Mouse (Mus musculus): ENCODE measurements around the gene Rexo1.

Rexo1 gene

GRCm38 (mm10) chr10:80504724-80505123 lies 56.6 kb downstream of the Rexo1 start:
- no peak for DNase-seq (ENCODE audit: low spot score)

DNA sequence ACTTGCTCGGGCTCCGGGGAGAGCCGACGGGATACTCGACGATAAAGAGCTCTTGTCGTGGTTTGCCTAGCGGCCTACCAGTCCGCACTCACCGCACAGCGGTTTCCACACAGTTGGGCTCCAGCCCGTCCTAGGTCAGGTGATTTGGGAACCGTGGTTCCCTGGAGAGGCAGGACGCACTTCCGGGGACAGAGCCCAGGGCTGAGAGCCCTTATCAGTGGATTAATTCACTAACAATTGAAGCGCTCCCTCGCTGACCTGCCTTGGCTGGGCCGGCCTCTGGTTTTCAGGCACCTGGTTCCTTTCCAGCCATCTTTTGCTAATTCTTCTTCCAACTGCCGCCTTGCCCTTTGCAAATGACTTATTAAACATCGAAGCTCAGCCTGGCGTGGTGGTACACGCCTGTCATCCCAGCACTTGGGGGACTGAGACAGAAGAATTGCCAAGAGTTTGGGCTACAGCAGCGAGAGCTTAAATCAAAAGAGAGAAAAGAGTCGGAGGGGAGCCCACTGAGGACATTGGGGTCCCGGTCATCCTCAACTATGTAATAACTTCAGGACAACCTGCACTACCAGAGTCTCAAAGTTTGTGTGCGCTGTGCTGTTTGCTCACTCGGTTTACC lies 57.6 kb downstream of the Rexo1 start:
- no peak for DNase-seq (ENCODE audit: low spot score)

GRCm38 (mm10) chr10:80502819-80503314 lies 58.5 kb downstream of the Rexo1 start:
- DNase-seq (ENCODE audit: low spot score): no peak

DNA sequence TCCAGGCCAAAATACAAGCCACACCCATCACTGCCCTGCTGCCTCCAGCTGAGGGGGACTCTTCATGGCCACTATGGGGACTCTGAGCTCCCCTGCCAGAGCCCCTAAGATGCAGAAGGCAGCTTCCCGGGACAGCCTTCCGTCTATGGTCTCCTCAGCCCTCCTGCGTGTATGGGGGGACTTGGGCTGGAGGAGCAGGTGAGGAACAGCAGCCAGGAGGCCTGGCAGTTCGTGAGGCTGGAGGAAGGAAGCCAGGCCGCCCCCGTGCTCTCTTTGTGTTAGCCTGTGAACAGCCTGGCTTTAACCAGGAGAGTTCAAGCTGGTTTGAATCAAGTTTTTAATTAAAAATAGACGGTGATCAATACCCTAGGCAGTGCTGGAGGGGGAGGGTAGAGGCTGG lies 59.1 kb downstream of the Rexo1 start:
- DNase-seq (ENCODE audit: low spot score): no peak

DNA sequence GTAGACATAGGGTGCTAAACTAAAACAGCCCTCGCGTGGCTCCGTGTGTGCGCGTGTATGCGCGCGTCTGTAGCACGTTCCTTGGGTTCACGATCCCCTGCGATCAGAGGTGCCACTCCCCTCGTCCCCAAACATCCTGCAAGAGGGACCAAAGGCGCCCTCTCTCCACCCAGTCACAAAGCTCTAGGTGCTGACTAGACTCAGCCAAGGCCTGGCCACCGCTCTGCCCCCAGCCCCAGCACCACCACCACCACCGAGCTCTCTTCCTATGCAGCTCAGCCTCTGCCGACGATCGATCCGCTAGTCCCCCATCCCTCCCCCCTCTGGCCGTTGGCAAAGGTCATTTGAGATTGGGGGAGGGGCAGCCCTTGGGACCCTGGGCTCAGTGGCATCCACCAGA lies 64.9 kb downstream of the Rexo1 start:
- DNase-seq (ENCODE audit: low spot score): no peak

DNA sequence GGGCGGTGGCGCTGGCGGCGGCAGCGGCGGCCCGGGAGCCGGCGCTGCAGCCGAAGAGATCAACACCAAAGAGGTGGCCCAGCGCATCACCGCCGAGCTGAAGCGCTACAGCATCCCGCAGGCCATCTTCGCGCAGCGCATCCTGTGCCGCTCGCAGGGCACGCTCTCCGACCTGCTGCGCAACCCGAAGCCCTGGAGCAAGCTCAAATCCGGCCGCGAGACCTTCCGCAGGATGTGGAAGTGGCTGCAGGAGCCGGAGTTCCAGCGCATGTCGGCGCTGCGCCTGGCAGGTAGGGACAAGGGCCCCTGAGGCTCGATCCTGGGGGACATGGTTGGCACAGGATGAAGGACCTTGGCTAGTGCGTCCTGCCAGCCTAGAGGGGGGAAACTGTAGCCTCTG lies 65.5 kb downstream of the Rexo1 start:
- DNase-seq (ENCODE audit: low spot score): no peak

- DNase-seq (ENCODE audit: low spot score): peak; percentile 57
Observed at GRCm38 (mm10) chr10:80494732-80495131, 66.6 kb downstream of the Rexo1 start, which contains the start of gene Onecut3. Gene Onecut3 (plus strand): TSS chr10:80494835.
